Comparison of ENCODE assay signal across 12 mouse cellular contexts in the genomic region with DNA sequence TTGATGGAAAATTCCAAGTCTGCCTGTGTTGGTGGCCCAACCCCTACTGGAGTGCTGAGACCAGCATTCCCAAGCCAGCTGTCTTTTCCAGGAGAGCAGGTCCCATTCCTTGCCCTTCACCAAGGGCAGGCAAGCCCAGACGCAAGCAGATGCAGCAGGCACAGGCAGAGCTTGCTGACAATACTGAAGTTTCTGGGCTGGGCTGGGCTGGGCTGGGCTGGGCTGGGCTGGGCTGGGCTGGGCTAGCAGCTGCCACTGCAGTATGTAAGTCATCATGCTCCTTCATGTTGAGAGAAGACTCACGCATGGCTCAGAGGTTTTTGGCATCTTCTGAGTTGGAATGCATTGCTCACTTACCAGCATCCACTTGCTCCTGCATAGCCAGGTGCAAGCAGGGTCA. TPM values are rescaled to one million over a fixed set of nuclear protein-coding genes. Genes with fewer than 3 reads are reported as not detected.
DNase-seq lines count a peak whose midpoint lies in the region; ATAC-seq and TF ChIP-seq lines count a peak whose summit lies in the region.
"Had no signal": no experiment of that assay in that cellular context is flagged by ENCODE, and none has a peak within 500 bp of the region (broad histone marks: within the 10 kb centered on the region; RNA-seq: fewer than 3 reads in every experiment).

No protein-coding gene starts in this region.

- no peak overlapping the region for H3K4me2 ChIP-seq in hindbrain, postnatal 0 days (ENCODE audit: low read depth, low read length)
- no peak overlapping the region for H3K4me2 ChIP-seq in intestine, embryonic 16.5 days (ENCODE audit: low read depth, low read length)

- WGBS in hindbrain, embryonic 10.5 days, result 52% methylated on average over 2 of the region's 2 CpGs
- WGBS in hindbrain, postnatal 0 days, result 67% methylated on average over 2 of the region's 2 CpGs
- WGBS in intestine, embryonic 16.5 days, result 49% methylated on average over 2 of the region's 2 CpGs
- 53% methylated on average over 2 of the region's 2 CpGs for WGBS in cerebellum, adult 2 months

- peaks cover 9% of the 10 kb centered on the region; the same call in 1 of the 2 replicates for H3K9me3 ChIP-seq in hindbrain, embryonic 10.5 days
- no peaks in the 10 kb centered on the region for H3K9me3 ChIP-seq in hindbrain, postnatal 0 days (ENCODE audit: low read length)
- 0 out of 2 replicates have a peak, but pooled peaks cover 2% of the 10 kb centered on the region for H3K9me3 ChIP-seq in intestine, embryonic 16.5 days (ENCODE audit: control insufficient read depth, low read length)

- H3K4me3 ChIP-seq in hindbrain, embryonic 10.5 days, result no peak overlapping the region
- no peak overlapping the region for H3K4me3 ChIP-seq in hindbrain, postnatal 0 days (ENCODE audit: low read length)
- H3K4me3 ChIP-seq in intestine, embryonic 16.5 days (ENCODE audit: low read length), result no peak overlapping the region
- H3K4me3 ChIP-seq in cerebellum, adult 2 months (replicated peaks; ENCODE audit: insufficient read depth, low read depth, low read length), result no peak overlapping the region

- H3K27ac ChIP-seq in hindbrain, embryonic 10.5 days, result peak overlapping the region; percentile 91
- H3K27ac ChIP-seq in hindbrain, postnatal 0 days, result no peak overlapping the region
- H3K27ac ChIP-seq in intestine, embryonic 16.5 days (ENCODE audit: low read length), result no peak overlapping the region
- H3K27ac ChIP-seq in cerebellum, adult 2 months (ENCODE audit: insufficient read depth, low read length), result no peak overlapping the region

- H3K27me3 ChIP-seq in hindbrain, embryonic 10.5 days (ENCODE audit: insufficient read depth, poor library complexity, severe bottlenecking), result no peaks in the 10 kb centered on the region
- no peaks in the 10 kb centered on the region for H3K27me3 ChIP-seq in hindbrain, postnatal 0 days (ENCODE audit: insufficient read depth, low read length)
- H3K27me3 ChIP-seq in intestine, embryonic 16.5 days (replicated peaks; ENCODE audit: control insufficient read depth, insufficient read depth, low read length), result no peaks in the 10 kb centered on the region
- H3K27me3 ChIP-seq in cerebellum, adult 2 months (ENCODE audit: control insufficient read depth, insufficient read depth, low read length), result no peaks in the 10 kb centered on the region; the same call in 1 of the 2 replicates

- TF ChIP-seq CTCF in hindbrain, postnatal 0 days (IDR thresholded peaks at IDR 0.05; ENCODE audit: low read depth), result no peak
- no peak for TF ChIP-seq CTCF in cerebellum, adult 2 months (IDR thresholded peaks at IDR 0.05; ENCODE audit: borderline replicate concordance, insufficient read depth, low read depth, low read length)

- peak; percentile 18 for DNase-seq in adrenal gland, adult 2 months
- no peak for DNase-seq in adrenal gland, adult 18-20 months (ENCODE audit: low spot score in 2 of 2)
- DNase-seq in hindbrain, embryonic 10.5 days (ENCODE audit: low spot score), result peak; percentile 30
- DNase-seq in hindbrain, postnatal 0 days (ENCODE audit: low spot score), result no peak
- DNase-seq in NIH3T3 (ENCODE audit: low read depth), result peak; percentile 80
- no peak for DNase-seq in cerebellum, adult 2 months
- no peak for DNase-seq in ovary, postnatal 14 days (ENCODE audit: low spot score)
- DNase-seq: embryo, embryonic 11 days; left cerebral cortex, postnatal 4 days had no signal

- ATAC-seq in hindbrain, postnatal 0 days, result no peak
- ATAC-seq in intestine, embryonic 16.5 days, result peak; percentile 86
- ATAC-seq: inflammation-experienced regulatory T-cells, adult 6 months; lung, postnatal 0 days had no signal

- TF ChIP-seq POLR2A in cerebellum, adult 2 months (IDR thresholded peaks at IDR 0.05; ENCODE audit: borderline replicate concordance, insufficient read depth, low read length), result no peak

- H3K9ac ChIP-seq in hindbrain, postnatal 0 days (replicated peaks; ENCODE audit: low read length), result no peak overlapping the region
- H3K9ac ChIP-seq in intestine, embryonic 16.5 days (ENCODE audit: low read depth, low read length), result no peak overlapping the region

- H3K4me1 ChIP-seq in hindbrain, embryonic 10.5 days (replicated peaks), result peaks cover 38% of the 10 kb centered on the region
- peaks cover 8% of the 10 kb centered on the region; the same call in 1 of the 2 replicates for H3K4me1 ChIP-seq in hindbrain, postnatal 0 days (ENCODE audit: insufficient read depth, low read length)
- peaks cover 7% of the 10 kb centered on the region; the same call in 1 of the 2 replicates for H3K4me1 ChIP-seq in intestine, embryonic 16.5 days (ENCODE audit: control insufficient read depth, insufficient read depth, low read length)
- H3K4me1 ChIP-seq in cerebellum, adult 2 months (ENCODE audit: control insufficient read depth, insufficient read depth, low read length), result no peaks in the 10 kb centered on the region

- no peaks in the 10 kb centered on the region for H3K36me3 ChIP-seq in hindbrain, embryonic 10.5 days
- no peaks in the 10 kb centered on the region for H3K36me3 ChIP-seq in hindbrain, postnatal 0 days (ENCODE audit: insufficient read depth, low read length)
- H3K36me3 ChIP-seq in intestine, embryonic 16.5 days (ENCODE audit: control insufficient read depth, insufficient read depth, low read length), result 0 out of 2 replicates have a peak, but pooled peaks cover 2% of the 10 kb centered on the region

RNA-seq across cellular contexts. Expression of a gene that starts 27.7 kb away (rescaled TPM):
- total RNA-seq in adrenal gland, adult 2 months (2021), result 10 to 100 TPM; 68.2 to 90.0 TPM
- polyA plus RNA-seq in adrenal gland, adult 2 months (2012; rRNA removed), result 33.1 and 61.0 TPM in 2 replicates
- 100 to 1,000 TPM in 1 of 2 experiments, 10 to 100 TPM in 1; 55.1 to 103 TPM for total RNA-seq in adrenal gland, adult 18-20 months (2021)
- 2.7 TPM in 2 replicates for polyA plus RNA-seq in hindbrain, embryonic 10.5 days (2016; fragmentation: Nextera tagmentation; extraction: Ambion mirVana)
- total RNA-seq in hindbrain, postnatal 0 days (2014; rRNA removed), result 21.9 and 25.5 TPM in 2 replicates
- polyA plus RNA-seq in hindbrain, postnatal 0 days (2015; fragmentation: Nextera tagmentation; extraction: Ambion mirVana), result 1.4 and 1.8 TPM in 2 replicates
- 3.0 and 3.6 TPM in 2 replicates for polyA plus RNA-seq in intestine, embryonic 16.5 days (2015; fragmentation: Nextera tagmentation; extraction: Ambion mirVana)
- polyA plus RNA-seq in cerebellum, adult 2 months (2012; rRNA removed), result 7.3 and 7.9 TPM in 2 replicates

RNA-seq across cellular contexts. Expression of a gene that starts 45.5 kb away (rescaled TPM):
- 10 to 100 TPM in 1 of 2 experiments, 1 to 10 TPM in 1; 8.3 to 11.9 TPM for total RNA-seq in adrenal gland, adult 2 months (2021)
- polyA plus RNA-seq in adrenal gland, adult 2 months (2012; rRNA removed), result 10.8 TPM in 2 replicates
- total RNA-seq in adrenal gland, adult 18-20 months (2021), result 1 to 10 TPM; 8.8 to 9.3 TPM
- 60.9 and 63.5 TPM in 2 replicates for polyA plus RNA-seq in hindbrain, embryonic 10.5 days (2016; fragmentation: Nextera tagmentation; extraction: Ambion mirVana)
- total RNA-seq in hindbrain, postnatal 0 days (2014; rRNA removed), result 19.1 and 44.5 TPM in 2 replicates
- 20.9 and 22.7 TPM in 2 replicates for polyA plus RNA-seq in hindbrain, postnatal 0 days (2015; fragmentation: Nextera tagmentation; extraction: Ambion mirVana)
- 39.2 and 43.9 TPM in 2 replicates for polyA plus RNA-seq in intestine, embryonic 16.5 days (2015; fragmentation: Nextera tagmentation; extraction: Ambion mirVana)
- polyA plus RNA-seq in cerebellum, adult 2 months (2012; rRNA removed), result 10.1 and 10.7 TPM in 2 replicates

Comparison
In these comparisons a context has a peak if more than half of its experiments do, and no peak if none do; other contexts are left out.
1. DNase-seq: peak in adrenal gland, adult 2 months (single experiment), hindbrain, embryonic 10.5 days (single experiment) and NIH3T3 (single experiment); none in adrenal gland, adult 18-20 months (0 of 2), hindbrain, postnatal 0 days (single experiment), cerebellum, adult 2 months (0 of 2) and ovary, postnatal 14 days (single experiment).